ENCODE assay signal across 21 mouse cellular contexts in genomic region chr11:79037555-79037954, GRCm38 (mm10).
"Had no signal": no experiment of that assay in that cellular context is flagged by ENCODE, and none has a peak within 500 bp of the region (broad histone marks: within the 10 kb centered on the region; RNA-seq: fewer than 3 reads in every experiment).

No protein-coding gene starts in this region.

- H3K4me2 ChIP-seq: limb, embryonic 13.5 days; lung, embryonic 15.5 days; midbrain, embryonic 12.5 days; midbrain, embryonic 15.5 days; neural tube, embryonic 12.5 days; neural tube, embryonic 15.5 days had no signal

- H3K27ac ChIP-seq: kidney, postnatal 0 days; limb, embryonic 10.5 days; limb, embryonic 13.5 days; lung, embryonic 15.5 days; midbrain, embryonic 12.5 days; midbrain, embryonic 15.5 days; neural tube, embryonic 12.5 days; neural tube, embryonic 15.5 days; stomach, postnatal 0 days had no signal

- DNase-seq: kidney, adult 2 months; kidney, postnatal 25 days; lung, adult 18-20 months; lung, postnatal 10 days; lung, postnatal 36 days; right cerebral cortex, adult 18-20 months; right cerebral cortex, postnatal 14 days; right cerebral cortex, postnatal 4 days; thymus, adult 2 months; thymus, postnatal 14 days; thymus, postnatal 4 days had no signal

- H3K9me3 ChIP-seq: limb, embryonic 10.5 days; limb, embryonic 13.5 days; lung, embryonic 15.5 days; midbrain, embryonic 12.5 days; midbrain, embryonic 15.5 days; neural tube, embryonic 12.5 days; neural tube, embryonic 15.5 days had no signal

- H3K27me3 ChIP-seq: limb, embryonic 13.5 days; lung, embryonic 15.5 days; midbrain, embryonic 12.5 days; midbrain, embryonic 15.5 days; neural tube, embryonic 12.5 days; neural tube, embryonic 15.5 days had no signal

- H3K36me3 ChIP-seq: midbrain, embryonic 15.5 days had no signal

- H3K4me1 ChIP-seq: lung, embryonic 15.5 days had no signal

- H3K9ac ChIP-seq: limb, embryonic 13.5 days; lung, embryonic 15.5 days; midbrain, embryonic 12.5 days; midbrain, embryonic 15.5 days; neural tube, embryonic 12.5 days; neural tube, embryonic 15.5 days had no signal

- H3K4me3 ChIP-seq: limb, embryonic 10.5 days; limb, embryonic 13.5 days; lung, embryonic 15.5 days; midbrain, embryonic 12.5 days; midbrain, embryonic 15.5 days; neural tube, embryonic 12.5 days; neural tube, embryonic 15.5 days had no signal

- ATAC-seq: intestine, postnatal 0 days; midbrain, embryonic 15.5 days had no signal
